Mouse (Mus musculus): ENCODE measurements around the gene Clasp2.

DNA sequence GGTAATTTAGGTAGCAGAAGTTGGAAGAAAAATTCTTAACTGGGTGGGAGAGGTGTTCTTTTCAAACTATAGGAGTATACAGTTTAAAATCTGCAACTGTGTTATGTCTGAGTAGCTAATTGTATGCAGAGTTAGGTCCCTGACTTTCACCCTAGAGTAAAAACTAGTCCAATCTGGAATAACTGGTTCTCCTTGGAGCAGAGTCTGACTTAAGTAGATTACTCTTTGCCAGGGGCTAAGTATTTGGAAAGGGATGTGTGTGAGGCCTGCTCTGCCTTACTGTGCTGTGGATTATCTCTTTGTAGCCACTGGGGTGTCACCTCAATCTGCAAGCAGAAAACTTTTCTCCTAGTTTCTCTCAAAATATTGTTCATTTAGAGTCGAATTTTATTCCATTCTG is 205.9 kb downstream of the Clasp2 start:
- TF ChIP-seq POLR2A (IDR thresholded peaks at IDR 0.05; ENCODE audit: borderline replicate concordance, extremely low read depth, low read depth, low read length) = no peak
- no peak for TF ChIP-seq CTCF (IDR thresholded peaks at IDR 0.05; ENCODE audit: insufficient read depth, low read length)
